ENCODE assay signal across 15 mouse cellular contexts in the genomic region with DNA sequence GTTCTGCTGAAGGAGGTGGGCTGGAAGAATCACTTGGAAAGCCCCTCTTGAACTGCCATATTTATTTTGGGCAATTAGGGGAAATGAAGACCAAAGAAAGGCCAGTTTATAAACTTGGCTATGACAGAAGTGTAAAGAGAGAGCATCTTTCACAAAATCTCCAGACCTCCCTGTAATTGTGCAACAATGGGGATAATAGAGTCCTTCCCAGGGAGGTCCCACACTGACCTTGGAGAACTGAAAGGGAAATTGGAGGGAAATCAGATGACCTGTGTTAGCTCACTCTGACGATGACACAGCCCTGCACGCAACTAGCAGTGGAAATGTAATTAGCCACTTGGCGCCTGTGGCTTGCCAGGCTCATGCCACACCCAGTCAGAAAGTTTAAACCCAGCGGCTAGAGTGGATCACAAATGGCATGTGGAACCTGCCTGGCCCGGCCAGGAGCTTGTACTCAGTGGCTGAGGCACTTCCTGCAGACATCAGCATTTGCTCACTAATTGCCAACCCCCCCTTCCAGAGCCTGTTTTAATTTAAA. TPM values are rescaled to one million over a fixed set of nuclear protein-coding genes. Genes with fewer than 3 reads are reported as not detected.
DNase-seq lines count a peak whose midpoint lies in the region; ATAC-seq and TF ChIP-seq lines count a peak whose summit lies in the region.
"Had no signal": no experiment of that assay in that cellular context is flagged by ENCODE, and none has a peak within 500 bp of the region (broad histone marks: within the 10 kb centered on the region; RNA-seq: fewer than 3 reads in every experiment).

No protein-coding gene starts in this region.

- H3K4me1 ChIP-seq in limb, embryonic 10.5 days, result peaks cover 26% of the 10 kb centered on the region
- H3K4me1 ChIP-seq in midbrain, embryonic 14.5 days (ENCODE audit: control insufficient read depth, insufficient read depth, low read length), result no peaks in the 10 kb centered on the region
- H3K4me1 ChIP-seq: hindbrain, embryonic 15.5 days; liver, embryonic 12.5 days had no signal

- no peak for TF ChIP-seq CTCF in C2C12 (IDR thresholded peaks at IDR 0.05; ENCODE audit: control insufficient read depth, insufficient read depth, insufficient read length)

- no peak overlapping the region for H3ac ChIP-seq in C2C12 (ENCODE audit: control insufficient read depth, insufficient read length, low read depth)

- 46% methylated on average over 5 of the region's 5 CpGs for WGBS in limb, embryonic 10.5 days
- WGBS in midbrain, embryonic 14.5 days, result 85% methylated on average over 5 of the region's 5 CpGs

- H3K4me2 ChIP-seq in midbrain, embryonic 14.5 days (ENCODE audit: low read length), result no peak overlapping the region
- H3K4me2 ChIP-seq: hindbrain, embryonic 15.5 days; liver, embryonic 12.5 days had no signal

- DNase-seq in heart, adult 11 months, result peak; percentile 88
- no peak for DNase-seq in heart, postnatal 4 days
- DNase-seq in 3134 (ENCODE audit: extremely low read depth, insufficient read length, low spot score), result peak; percentile 29
- DNase-seq in limb, embryonic 10.5 days (ENCODE audit: low spot score), result peak; percentile 32
- no peak for DNase-seq in midbrain, embryonic 14.5 days
- no peak for DNase-seq in yolk sac, embryonic 10.5 days (ENCODE audit: low spot score)
- DNase-seq: cerebellum, postnatal 36 days; heart, adult 2 months; kidney, adult 18-20 months; thymus, adult 18-20 months had no signal

- H3K27me3 ChIP-seq in C2C12 (ENCODE audit: control insufficient read depth, insufficient read depth, insufficient read length), result no peaks in the 10 kb centered on the region
- no peaks in the 10 kb centered on the region for H3K27me3 ChIP-seq in limb, embryonic 10.5 days (ENCODE audit: low read depth, poor library complexity, severe bottlenecking)
- H3K27me3 ChIP-seq in midbrain, embryonic 14.5 days (ENCODE audit: control insufficient read depth, insufficient read depth, low read length), result no peaks in the 10 kb centered on the region
- H3K27me3 ChIP-seq: hindbrain, embryonic 15.5 days; liver, embryonic 12.5 days; megakaryocyte, embryonic 14.5 days had no signal

- peaks cover 28% of the 10 kb centered on the region for H3K36me3 ChIP-seq in C2C12 (ENCODE audit: control insufficient read depth, insufficient read depth)
- H3K36me3 ChIP-seq in limb, embryonic 10.5 days, result 0 out of 2 replicates have a peak, but pooled peaks cover 3% of the 10 kb centered on the region
- no peaks in the 10 kb centered on the region for H3K36me3 ChIP-seq in midbrain, embryonic 14.5 days (ENCODE audit: control insufficient read depth, insufficient read depth, low read length)
- H3K36me3 ChIP-seq: liver, embryonic 12.5 days had no signal

- no peaks in the 10 kb centered on the region for H3K9me3 ChIP-seq in limb, embryonic 10.5 days (replicated peaks)
- no peaks in the 10 kb centered on the region for H3K9me3 ChIP-seq in midbrain, embryonic 14.5 days (ENCODE audit: control insufficient read depth, low read length)
- H3K9me3 ChIP-seq: hindbrain, embryonic 15.5 days; liver, embryonic 12.5 days; megakaryocyte, embryonic 14.5 days had no signal

- H3K27ac ChIP-seq in limb, embryonic 10.5 days, result peak overlapping the region; percentile 58; the same call in 1 of the 2 replicates
- no peak overlapping the region for H3K27ac ChIP-seq in midbrain, embryonic 14.5 days (replicated peaks; ENCODE audit: low read depth, low read length)
- H3K27ac ChIP-seq: heart, adult 2 months; hindbrain, embryonic 15.5 days; layer of hippocampus, adult 2 months; liver, embryonic 12.5 days had no signal

- no peak for ATAC-seq in midbrain, embryonic 14.5 days (ENCODE audit: low FRiP score, low TSS enrichment)
- ATAC-seq: liver, embryonic 12.5 days had no signal

- no peak overlapping the region for H3K9ac ChIP-seq in midbrain, embryonic 14.5 days (replicated peaks; ENCODE audit: low read length)
- H3K9ac ChIP-seq: hindbrain, embryonic 15.5 days; liver, embryonic 12.5 days had no signal

- no peak overlapping the region for H3K4me3 ChIP-seq in C2C12 (ENCODE audit: insufficient read depth, poor library complexity, severe bottlenecking)
- H3K4me3 ChIP-seq in limb, embryonic 10.5 days, result no peak overlapping the region
- no peak overlapping the region for H3K4me3 ChIP-seq in midbrain, embryonic 14.5 days (replicated peaks; ENCODE audit: low read depth, low read length)
- H3K4me3 ChIP-seq: heart, adult 2 months; hindbrain, embryonic 15.5 days; layer of hippocampus, adult 2 months; liver, embryonic 12.5 days; megakaryocyte, embryonic 14.5 days had no signal

- no peaks in the 10 kb centered on the region for H3K79me3 ChIP-seq in C2C12 (ENCODE audit: low read depth)

- H3K79me2 ChIP-seq in C2C12 (ENCODE audit: control insufficient read depth, insufficient read depth), result no peaks in the 10 kb centered on the region

TF ChIP-seq in C2C12, 6 proteins besides CTCF, POLR2A, EP300 and RAD21:
- TF ChIP-seq CEBPB (IDR thresholded peaks at IDR 0.05; ENCODE audit: low read depth) (peak; percentile 93), MYOG (IDR thresholded peaks at IDR 0.05; ENCODE audit: control insufficient read depth, extremely low read depth, insufficient read length) (no peak)

RNA-seq across cellular contexts. Expression of gene Fgf7, which starts 58.6 kb away (rescaled TPM):
- under 1 TPM; 0.55 to 0.59 TPM for total RNA-seq in heart, postnatal 4 days (2021)
- 2.6 TPM for polyA plus RNA-seq in C2C12 (2012; fragmentation: generic; extraction: Trizol)
- polyA plus RNA-seq in limb, embryonic 10.5 days (2016; fragmentation: Nextera tagmentation; extraction: Ambion mirVana), result 0.51 TPM in 1 of 2 replicates, not detected in the other
- 0.18 and 0.28 TPM in 2 replicates for polyA plus RNA-seq in midbrain, embryonic 14.5 days (2014; fragmentation: Nextera tagmentation; extraction: Ambion mirVana)
- polyA plus RNA-seq: liver, embryonic 12.5 days had no signal

Comparison
In these comparisons a context has a peak if more than half of its experiments do, and no peak if none do; other contexts are left out.
1. DNase-seq: peak in heart, adult 11 months (single experiment), 3134 (single experiment) and limb, embryonic 10.5 days (single experiment); none in heart, postnatal 4 days (single experiment), midbrain, embryonic 14.5 days (single experiment) and yolk sac, embryonic 10.5 days (single experiment).